Comparison of ENCODE assay signal across 16 mouse cellular contexts in genomic region chr4:142449198-142449702, GRCm38 (mm10).
A peak's percentile ranks its signal among the peaks of the same experiment; 100 is the strongest.
DNase-seq lines count a peak whose midpoint lies in the region; ATAC-seq lines count a peak whose summit lies in the region.
"Had no signal": no experiment of that assay in that cellular context is flagged by ENCODE, and none has a peak within 500 bp of the region (broad histone marks: within the 10 kb centered on the region; RNA-seq: fewer than 3 reads in every experiment).

No protein-coding gene starts in this region.

- peaks cover 45% of the 10 kb centered on the region for H3K4me1 ChIP-seq in lung, embryonic 15.5 days
- peaks cover 60% of the 10 kb centered on the region for H3K4me1 ChIP-seq in forebrain, embryonic 12.5 days
- H3K4me1 ChIP-seq in hindbrain, embryonic 15.5 days (replicated peaks), result peaks cover 20% of the 10 kb centered on the region
- peaks cover 16% of the 10 kb centered on the region for H3K4me1 ChIP-seq in midbrain, embryonic 16.5 days (ENCODE audit: control insufficient read depth, insufficient read depth, low read length)
- no peaks in the 10 kb centered on the region for H3K4me1 ChIP-seq in liver, embryonic 11.5 days (replicated peaks; ENCODE audit: control insufficient read depth, insufficient read depth, low read length)

- H3K4me3 ChIP-seq in lung, embryonic 15.5 days, result no peak overlapping the region
- no peak overlapping the region for H3K4me3 ChIP-seq in forebrain, embryonic 12.5 days (replicated peaks)
- no peak overlapping the region for H3K4me3 ChIP-seq in hindbrain, embryonic 15.5 days
- H3K4me3 ChIP-seq in midbrain, embryonic 16.5 days (ENCODE audit: low read depth, low read length), result no peak overlapping the region
- H3K4me3 ChIP-seq in liver, embryonic 11.5 days (ENCODE audit: low read depth, low read length), result no peak overlapping the region
- H3K4me3 ChIP-seq: heart, embryonic 13.5 days had no signal

- no peaks in the 10 kb centered on the region for H3K27me3 ChIP-seq in lung, embryonic 15.5 days
- H3K27me3 ChIP-seq in forebrain, embryonic 12.5 days, result no peaks in the 10 kb centered on the region
- no peaks in the 10 kb centered on the region for H3K27me3 ChIP-seq in hindbrain, embryonic 15.5 days
- no peaks in the 10 kb centered on the region for H3K27me3 ChIP-seq in midbrain, embryonic 16.5 days (ENCODE audit: control insufficient read depth, insufficient read depth, low read depth, low read length)
- H3K27me3 ChIP-seq in liver, embryonic 11.5 days (replicated peaks; ENCODE audit: control insufficient read depth, insufficient read depth, low read length), result no peaks in the 10 kb centered on the region; the same call in 1 of the 2 replicates

- H3K9me3 ChIP-seq in lung, embryonic 15.5 days, result no peaks in the 10 kb centered on the region
- H3K9me3 ChIP-seq in forebrain, embryonic 12.5 days, result no peaks in the 10 kb centered on the region
- H3K9me3 ChIP-seq in hindbrain, embryonic 15.5 days, result no peaks in the 10 kb centered on the region
- no peaks in the 10 kb centered on the region for H3K9me3 ChIP-seq in midbrain, embryonic 16.5 days (replicated peaks; ENCODE audit: control insufficient read depth, low read length, poor library complexity, severe bottlenecking)
- H3K9me3 ChIP-seq in liver, embryonic 11.5 days (ENCODE audit: control insufficient read depth, low read length), result no peaks in the 10 kb centered on the region
- H3K9me3 ChIP-seq: heart, embryonic 13.5 days had no signal

- ATAC-seq in lung, embryonic 15.5 days (ENCODE audit: borderline replicate concordance, extremely low read depth, low FRiP score, low TSS enrichment), result peak; percentile 4; the same call in 1 of the 2 replicates
- peak; percentile 67 for ATAC-seq in forebrain, embryonic 12.5 days (ENCODE audit: low FRiP score)
- ATAC-seq in hindbrain, embryonic 15.5 days (ENCODE audit: low FRiP score, low read depth), result no peak
- ATAC-seq in midbrain, embryonic 16.5 days, result no peak
- no peak for ATAC-seq in liver, embryonic 11.5 days (replicated peaks; ENCODE audit: low FRiP score)

- no peaks in the 10 kb centered on the region for H3K36me3 ChIP-seq in lung, embryonic 15.5 days
- no peaks in the 10 kb centered on the region; the same call in 1 of the 2 replicates for H3K36me3 ChIP-seq in forebrain, embryonic 12.5 days (replicated peaks)
- H3K36me3 ChIP-seq in hindbrain, embryonic 15.5 days, result no peaks in the 10 kb centered on the region
- H3K36me3 ChIP-seq in midbrain, embryonic 16.5 days (ENCODE audit: control insufficient read depth, insufficient read depth, low read length), result no peaks in the 10 kb centered on the region
- no peaks in the 10 kb centered on the region for H3K36me3 ChIP-seq in liver, embryonic 11.5 days (ENCODE audit: control insufficient read depth, insufficient read depth, low read length)
- H3K36me3 ChIP-seq: heart, embryonic 13.5 days had no signal

- H3K9ac ChIP-seq in lung, embryonic 15.5 days, result no peak overlapping the region
- H3K9ac ChIP-seq in forebrain, embryonic 12.5 days, result no peak overlapping the region
- no peak overlapping the region for H3K9ac ChIP-seq in hindbrain, embryonic 15.5 days
- no peak overlapping the region for H3K9ac ChIP-seq in midbrain, embryonic 16.5 days (ENCODE audit: low read depth, low read length)
- H3K9ac ChIP-seq in liver, embryonic 11.5 days (ENCODE audit: low read depth, low read length), result no peak overlapping the region
- H3K9ac ChIP-seq: heart, embryonic 13.5 days had no signal

- WGBS in lung, embryonic 15.5 days, result 42% methylated on average over 14 of the region's 14 CpGs
- WGBS in forebrain, embryonic 12.5 days, result 39% methylated on average over 14 of the region's 14 CpGs
- 65% methylated on average over 14 of the region's 14 CpGs for WGBS in hindbrain, embryonic 15.5 days
- 52% methylated on average over 14 of the region's 14 CpGs for WGBS in midbrain, embryonic 16.5 days
- 84% methylated on average over 14 of the region's 14 CpGs for WGBS in liver, embryonic 11.5 days

- peak overlapping the region; percentile 74 for H3K27ac ChIP-seq in lung, embryonic 15.5 days
- H3K27ac ChIP-seq in forebrain, embryonic 12.5 days, result peak overlapping the region; percentile 93
- H3K27ac ChIP-seq in hindbrain, embryonic 15.5 days (replicated peaks), result peak overlapping the region; percentile 49
- H3K27ac ChIP-seq in midbrain, embryonic 16.5 days (ENCODE audit: low read length), result peak overlapping the region; percentile 68
- no peak overlapping the region for H3K27ac ChIP-seq in liver, embryonic 11.5 days (ENCODE audit: low read depth, low read length)
- H3K27ac ChIP-seq: heart, embryonic 13.5 days; kidney, postnatal 0 days had no signal

- DNase-seq in lung, postnatal 36 days, result no peak
- no peak for DNase-seq in urinary bladder, postnatal 25 days (ENCODE audit: low spot score)
- no peak for DNase-seq in liver, embryonic 11.5 days (ENCODE audit: low spot score)
- no peak for DNase-seq in urinary bladder, postnatal 4 days (ENCODE audit: low spot score in 2 of 2)
- DNase-seq: adrenal gland, postnatal 25 days; cerebellum, adult 9-11 months; gastrocnemius, postnatal 36 days; lung, adult 2 months; right cerebral cortex, postnatal 14 days; thymus, adult 2 months had no signal

- H3K4me2 ChIP-seq in lung, embryonic 15.5 days, result no peak overlapping the region
- H3K4me2 ChIP-seq in forebrain, embryonic 12.5 days, result no peak overlapping the region
- no peak overlapping the region for H3K4me2 ChIP-seq in hindbrain, embryonic 15.5 days
- no peak overlapping the region for H3K4me2 ChIP-seq in midbrain, embryonic 16.5 days (ENCODE audit: low read length)
- H3K4me2 ChIP-seq in liver, embryonic 11.5 days, result no peak overlapping the region
- H3K4me2 ChIP-seq: heart, embryonic 13.5 days had no signal

Comparison
In these comparisons a context has a peak if more than half of its experiments do, and no peak if none do; other contexts are left out.
1. ATAC-seq: peak in lung, embryonic 15.5 days (single experiment) and forebrain, embryonic 12.5 days (single experiment); none in hindbrain, embryonic 15.5 days (single experiment), midbrain, embryonic 16.5 days (single experiment) and liver, embryonic 11.5 days (single experiment).